ENCODE assay signal across 10 mouse cellular contexts in the genomic region with DNA sequence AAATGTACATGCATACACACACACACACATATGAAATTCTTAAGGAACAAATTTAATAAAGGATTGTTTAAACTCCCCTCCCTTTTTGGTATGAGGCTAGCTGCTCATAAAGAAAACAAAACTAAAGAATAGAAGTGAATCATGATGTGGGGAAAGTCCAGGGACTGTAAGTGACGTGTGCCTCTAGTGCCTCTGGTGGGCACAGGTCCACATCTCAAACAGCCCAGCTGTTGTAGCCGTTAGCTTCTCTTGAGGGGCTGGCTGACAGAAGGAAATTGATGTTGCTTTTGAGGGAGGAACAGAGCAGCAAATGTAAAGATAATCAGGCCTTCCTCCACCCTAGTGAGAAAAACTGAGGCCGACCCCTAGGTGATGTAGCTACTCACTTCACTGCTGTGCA.
DNase-seq lines count a peak whose midpoint lies in the region; TF ChIP-seq lines count a peak whose summit lies in the region.
"Had no signal": no experiment of that assay in that cellular context is flagged by ENCODE, and none has a peak within 500 bp of the region (broad histone marks: within the 10 kb centered on the region; RNA-seq: fewer than 3 reads in every experiment).

No protein-coding gene starts in this region.

- TF ChIP-seq CTCF in layer of hippocampus, adult 2 months (conservative IDR thresholded peaks at IDR 0.05) = peak; percentile 49
- TF ChIP-seq CTCF in C2C12 (IDR thresholded peaks at IDR 0.05; ENCODE audit: control insufficient read depth, insufficient read depth, insufficient read length) = no peak

- H3K27ac ChIP-seq in layer of hippocampus, adult 2 months = no peak overlapping the region
- H3K27ac ChIP-seq: forebrain, embryonic 10.5 days had no signal

- peak; percentile 28 for DNase-seq in adrenal gland, postnatal 10 days
- no peak for DNase-seq in adrenal gland, adult 8-10 months
- no peak for DNase-seq in layer of hippocampus, adult 2 months (ENCODE audit: low spot score in 2 of 2)
- DNase-seq in layer of hippocampus, adult 11-12 months (ENCODE audit: low spot score) = no peak
- peak; percentile 35 for DNase-seq in lung, postnatal 36 days
- DNase-seq in yolk sac, embryonic 10.5 days (ENCODE audit: low spot score) = no peak
- no peak for DNase-seq in left cerebral cortex, adult 11 months (ENCODE audit: low spot score)
- DNase-seq: kidney, adult 9 months had no signal

- H3K4me3 ChIP-seq in layer of hippocampus, adult 2 months = no peak overlapping the region
- H3K4me3 ChIP-seq in C2C12 (ENCODE audit: insufficient read depth, poor library complexity, severe bottlenecking) = no peak overlapping the region
- H3K4me3 ChIP-seq: forebrain, embryonic 10.5 days had no signal

- no peaks in the 10 kb centered on the region for H3K79me3 ChIP-seq in C2C12 (ENCODE audit: low read depth)

- H3K79me2 ChIP-seq in C2C12 (ENCODE audit: control insufficient read depth, insufficient read depth) = peaks cover 19% of the 10 kb centered on the region

- no peaks in the 10 kb centered on the region for H3K27me3 ChIP-seq in C2C12 (ENCODE audit: control insufficient read depth, insufficient read depth, insufficient read length)

- no peak overlapping the region for H3ac ChIP-seq in C2C12 (ENCODE audit: control insufficient read depth, insufficient read length, low read depth)

- H3K36me3 ChIP-seq in C2C12 (ENCODE audit: control insufficient read depth, insufficient read depth) = no peaks in the 10 kb centered on the region
- H3K36me3 ChIP-seq: forebrain, embryonic 10.5 days had no signal

TF ChIP-seq in C2C12, 6 proteins besides CTCF, POLR2A, EP300 and RAD21:
- TF ChIP-seq MYOD1 (IDR thresholded peaks at IDR 0.05; ENCODE audit: control insufficient read depth, insufficient read length, low read depth) = peak; percentile 75
- no peak for TF ChIP-seq FOSL1 (IDR thresholded peaks at IDR 0.05; ENCODE audit: insufficient read depth, low read length, poor library complexity, severe bottlenecking)

Comparison
In these comparisons a context has a peak if more than half of its experiments do, and no peak if none do; other contexts are left out.
1. DNase-seq: peak in adrenal gland, postnatal 10 days (single experiment) and lung, postnatal 36 days (single experiment); none in adrenal gland, adult 8-10 months (single experiment), layer of hippocampus, adult 2 months (0 of 2), layer of hippocampus, adult 11-12 months (single experiment), yolk sac, embryonic 10.5 days (single experiment) and left cerebral cortex, adult 11 months (single experiment).